Mouse (Mus musculus) stomach, embryonic 14.5 days (tissue): ENCODE results near the gene Mapkbp1. TPM values are rescaled to one million over a fixed set of nuclear protein-coding genes. Genes with fewer than 3 reads are reported as not detected.
A peak's percentile ranks its signal among the peaks of the same experiment; 100 is the strongest.

ENCODE experiments used
- ATAC-seq: fragments of 200-750 bp; cut with Nextera tagmentation; 2 replicates; pipeline ENCODE4 v1.8.0; 2017; ENCODE audit warnings: low read depth, moderate TSS enrichment; ENCODE audit not compliant: insufficient number of reproducible peaks, insufficient read depth, low FRiP score
- H3K27ac ChIP-seq: fragments of 300-500 bp; sonication (generic); 2 replicates; pipeline ENCODE4 v1.5.1; 2014; ENCODE audit warnings: mild to moderate bottlenecking, low read length, moderate library complexity, mixed read lengths
- H3K27me3 ChIP-seq: fragments of 300-500 bp; sonication (generic); 2 replicates; pipeline ENCODE4 v1.6.1; 2014; ENCODE audit warnings: low read length, control low read depth, mixed read lengths; ENCODE audit not compliant: control insufficient read depth, insufficient read depth
- H3K36me3 ChIP-seq: fragments of 300-500 bp; sonication (generic); 2 replicates; pipeline ENCODE4 v1.6.1; 2014; ENCODE audit warnings: mild to moderate bottlenecking, control low read depth, low read length, moderate library complexity, mixed read lengths; ENCODE audit not compliant: control insufficient read depth, insufficient read depth
- H3K4me1 ChIP-seq: fragments of 300-500 bp; sonication (generic); 2 replicates; pipeline ENCODE4 v1.6.1; 2014; ENCODE audit warnings: low read length, control low read depth, mixed read lengths; ENCODE audit not compliant: control insufficient read depth, insufficient read depth
- H3K4me2 ChIP-seq: fragments of 300-500 bp; sonication (generic); replicated peaks from 2 replicates; pipeline ENCODE4 v1.6.1; 2014; ENCODE audit warnings: low read depth, low read length, control low read depth
- H3K4me3 ChIP-seq: fragments of 300-500 bp; sonication (generic); 2 replicates; pipeline ENCODE4 v1.5.1; 2014; ENCODE audit warnings: low read depth, low read length, control low read depth
- H3K9ac ChIP-seq: fragments of 300-500 bp; sonication (generic); replicated peaks from 2 replicates; pipeline ENCODE4 v1.6.1; 2014; ENCODE audit warnings: low read depth, mild to moderate bottlenecking, control low read depth, low read length, moderate library complexity, mixed read lengths
- H3K9me3 ChIP-seq: fragments of 300-500 bp; sonication (generic); 2 replicates; pipeline ENCODE4 v1.6.1; 2016; ENCODE audit warnings: low read depth, low read length, control low read depth; ENCODE audit not compliant: control insufficient read depth
- WGBS: fragments of 180-500 bp; shearing (Covaris S2); extraction: QIAGEN DNeasy Blood & Tissue Kit; methylation state at CpG from one replicate; pipeline ENCODE4 v1.1.7; 2014; 5-methylcytosine and 5-hydroxymethylcytosine counted together
- polyA plus RNA-seq: library from polyadenylated mRNA; unstranded; fragments of >200 nt; fragmentation: Nextera tagmentation; extraction: Ambion mirVana; gene quantifications from 2 replicates; pipeline ENCODE4 v1.2.1, GENCODE M21; 2014

Gene Mapkbp1
- polyA plus RNA-seq, 1 experiment from 2014 or later: 4.8 TPM

DNA sequence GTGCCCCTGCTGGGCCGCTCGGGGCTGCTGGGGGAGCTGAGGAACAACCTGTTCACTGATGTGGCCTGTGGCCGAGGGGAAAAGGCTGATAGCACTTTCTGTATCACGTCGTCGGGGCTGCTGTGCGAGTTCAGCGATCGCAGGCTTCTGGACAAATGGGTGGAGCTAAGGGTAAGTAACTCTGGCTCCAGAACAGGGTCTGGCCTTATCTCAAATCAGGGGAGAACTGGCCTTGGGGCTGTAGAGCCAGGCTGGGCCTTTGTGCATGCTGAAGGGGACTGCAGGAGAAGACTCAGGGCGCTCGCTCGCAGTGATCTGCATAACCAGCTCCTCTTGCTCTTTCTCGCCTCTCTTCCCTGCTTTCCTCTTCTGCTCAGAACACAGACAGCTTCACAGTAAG lies 40.4 kb downstream of the Mapkbp1 start:
- peaks cover 27% of the 10 kb centered on the region; the same call in 1 of the 2 replicates for H3K36me3 ChIP-seq
- no peak overlapping the region for H3K4me3 ChIP-seq
- H3K9ac ChIP-seq: no peak overlapping the region
- no peaks in the 10 kb centered on the region for H3K9me3 ChIP-seq
- H3K27ac ChIP-seq: no peak overlapping the region
- no peaks in the 10 kb centered on the region for H3K27me3 ChIP-seq
- H3K4me2 ChIP-seq: no peak overlapping the region
- H3K4me1 ChIP-seq: no peaks in the 10 kb centered on the region
- no peak for ATAC-seq
- WGBS: 87% methylated on average over 13 of the region's 13 CpGs

DNA sequence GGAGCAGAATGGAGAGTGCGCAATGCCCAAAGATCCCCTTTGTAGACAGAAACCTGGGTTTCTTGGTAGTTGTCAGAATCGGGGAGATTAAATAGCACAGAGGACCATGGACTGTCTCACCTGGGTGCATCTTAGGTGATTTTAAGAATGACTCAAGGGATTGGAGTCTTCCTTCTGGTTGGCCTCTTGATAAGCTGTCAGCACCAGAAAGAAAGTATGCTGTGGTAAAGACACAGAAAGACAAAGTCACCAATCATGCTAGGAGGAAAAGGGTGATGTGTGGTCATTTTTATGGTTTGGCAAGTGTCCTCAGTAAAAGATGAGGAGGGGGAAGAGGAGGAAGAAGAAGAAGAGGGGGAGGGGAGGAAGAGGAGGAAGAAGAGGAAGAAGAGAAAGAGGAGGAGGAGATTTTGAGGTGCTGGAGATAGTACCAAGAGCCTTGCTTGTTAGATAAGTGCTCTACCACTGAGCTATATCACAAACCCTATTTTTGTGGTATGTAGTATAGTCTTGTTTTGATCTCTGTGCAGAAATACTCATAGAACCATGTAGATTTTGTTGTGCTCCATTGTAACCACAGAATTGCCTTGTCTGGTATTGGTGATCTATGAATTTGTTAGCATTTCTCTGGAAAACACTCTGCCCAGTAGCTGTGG lies 41.5 kb downstream of the Mapkbp1 start:
- Histone ChIP-seq H3K27ac (no peak overlapping the region), H3K36me3 (peaks cover 34% of the 10 kb centered on the region; the same call in 1 of the 2 replicates), H3K27me3 (no peaks in the 10 kb centered on the region), H3K9ac (no peak overlapping the region), H3K4me1 (no peaks in the 10 kb centered on the region), H3K4me3 (no peak overlapping the region), H3K4me2 (no peak overlapping the region), H3K9me3 (no peaks in the 10 kb centered on the region)
- no peak for ATAC-seq
- 99% methylated on average over 2 of the region's 2 CpGs for WGBS

DNA sequence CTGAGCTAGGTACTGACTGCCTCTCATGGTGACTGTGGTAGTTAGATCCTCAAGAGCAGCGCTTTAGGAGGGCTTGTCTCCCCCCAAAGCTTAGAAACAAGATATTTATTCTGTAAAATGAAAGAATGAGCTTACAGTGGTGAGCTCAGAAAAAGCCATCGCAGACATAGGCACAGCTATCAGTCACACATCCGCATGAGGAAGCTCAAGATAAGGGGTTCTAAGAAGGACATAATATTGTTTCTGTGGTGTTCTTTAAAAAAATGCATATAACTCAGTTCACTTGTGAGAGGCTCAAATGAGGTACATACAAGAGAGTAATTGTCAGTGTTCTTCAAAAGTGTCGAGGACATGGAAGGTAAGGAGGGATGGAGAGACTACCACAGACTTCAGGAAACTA lies 43.4 kb downstream of the Mapkbp1 start:
- H3K4me2 ChIP-seq: no peak overlapping the region
- H3K36me3 ChIP-seq: peaks cover 43% of the 10 kb centered on the region
- no peaks in the 10 kb centered on the region for H3K9me3 ChIP-seq
- 88% methylated on average over 4 of the region's 4 CpGs for WGBS
- H3K4me1 ChIP-seq: no peaks in the 10 kb centered on the region
- H3K27me3 ChIP-seq: no peaks in the 10 kb centered on the region
- no peak overlapping the region for H3K9ac ChIP-seq
- H3K4me3 ChIP-seq: no peak overlapping the region
- ATAC-seq: no peak
- H3K27ac ChIP-seq: no peak overlapping the region

DNA sequence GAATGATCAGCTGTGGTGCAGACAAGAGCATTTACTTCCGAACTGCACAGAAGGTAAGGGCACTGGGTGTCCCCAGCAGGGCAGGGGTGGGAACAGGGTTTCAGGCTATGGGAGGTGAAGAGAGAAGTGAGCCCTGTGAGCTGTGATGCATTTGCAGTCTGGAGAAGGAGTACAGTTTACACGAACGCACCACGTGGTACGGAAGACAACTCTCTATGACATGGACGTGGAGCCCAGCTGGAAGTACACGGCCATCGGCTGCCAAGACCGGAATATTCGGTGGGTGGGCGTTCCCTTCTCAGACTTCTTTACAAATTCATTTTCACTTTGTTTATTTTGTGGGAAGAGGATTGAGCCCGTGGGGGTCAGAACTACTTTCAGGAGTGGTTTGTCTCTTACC lies 45.1 kb downstream of the Mapkbp1 start:
- Histone ChIP-seq H3K9ac (no peak overlapping the region), H3K27me3 (no peaks in the 10 kb centered on the region), H3K4me2 (no peak overlapping the region), H3K9me3 (no peaks in the 10 kb centered on the region), H3K4me1 (no peaks in the 10 kb centered on the region), H3K4me3 (no peak overlapping the region), H3K36me3 (peaks cover 46% of the 10 kb centered on the region), H3K27ac (peak overlapping the region; percentile 10; the same call in 1 of the 2 replicates)
- no peak for ATAC-seq
- 62% methylated on average over 12 of the region's 12 CpGs for WGBS

DNA sequence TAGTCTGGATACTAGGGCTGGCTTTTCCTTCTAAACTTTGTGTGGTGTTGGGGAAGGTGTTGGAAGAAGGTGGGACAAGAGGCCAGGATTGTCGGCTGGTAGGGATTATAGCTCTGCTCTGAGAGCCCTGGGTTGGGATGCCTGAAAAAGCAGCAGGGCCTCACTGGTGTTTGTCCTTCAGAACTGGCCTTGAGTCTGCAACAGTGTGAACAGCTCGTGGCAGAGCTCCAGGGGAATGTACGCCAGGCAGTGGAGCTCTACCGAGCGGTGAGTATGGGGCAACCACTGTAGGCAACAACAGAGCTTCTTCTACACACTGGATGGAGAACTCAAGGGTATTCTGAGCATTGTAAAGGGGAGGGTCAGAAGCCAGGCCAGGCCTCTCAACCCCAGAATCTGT lies 51.8 kb downstream of the Mapkbp1 start:
- no peak for ATAC-seq
- Histone ChIP-seq H3K27ac (no peak overlapping the region), H3K9me3 (no peaks in the 10 kb centered on the region), H3K4me1 (peaks cover 11% of the 10 kb centered on the region), H3K36me3 (peaks cover 24% of the 10 kb centered on the region), H3K9ac (no peak overlapping the region), H3K4me2 (no peak overlapping the region), H3K27me3 (no peaks in the 10 kb centered on the region), H3K4me3 (no peak overlapping the region)
- WGBS: 90% methylated on average over 5 of the region's 5 CpGs

DNA sequence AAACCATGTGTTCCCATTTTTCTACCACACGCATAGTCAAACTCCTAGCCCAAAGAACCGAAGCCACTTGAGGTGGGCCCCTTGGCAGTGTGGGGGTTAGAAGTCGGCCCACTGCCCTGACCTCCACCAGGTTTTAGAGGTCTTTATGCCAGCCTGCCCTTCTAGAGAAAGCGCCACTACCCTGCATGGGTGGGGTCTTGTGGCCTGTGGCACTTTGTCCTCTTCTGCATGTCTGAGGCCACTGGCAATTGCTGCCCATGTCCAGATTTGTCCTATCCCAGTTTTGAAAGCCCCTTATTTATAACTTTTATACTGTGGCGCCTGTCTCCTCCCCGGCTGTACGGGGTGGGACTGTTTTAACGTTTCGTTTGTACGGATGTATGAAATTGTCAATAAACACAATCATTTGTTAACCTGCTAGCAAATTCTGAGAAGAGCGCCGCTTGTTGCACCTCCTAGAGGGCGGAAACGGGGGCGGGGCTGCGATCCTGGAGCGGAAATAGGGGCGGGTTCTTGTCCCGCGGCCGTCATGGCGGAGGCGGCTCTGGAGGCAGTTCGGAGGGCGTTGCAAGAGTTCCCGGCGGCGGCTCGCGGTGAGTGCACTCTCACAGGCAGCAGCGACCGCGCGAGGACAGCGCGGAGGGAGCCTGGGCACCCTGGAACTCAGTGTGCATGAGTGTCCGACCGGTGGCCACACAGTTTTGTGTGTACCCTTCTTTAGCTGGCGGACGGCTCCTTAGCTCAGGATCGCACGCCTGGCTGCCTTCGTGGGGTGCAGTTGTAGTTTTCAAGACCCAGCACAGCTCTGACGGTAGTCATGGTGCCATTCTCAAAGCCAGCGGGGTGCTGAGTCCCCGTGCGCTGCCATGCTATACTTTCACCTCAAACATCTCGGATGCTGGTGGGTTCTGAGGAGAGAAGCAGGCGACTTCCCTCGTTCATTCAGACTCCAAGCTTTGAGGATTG lies 54.8 kb downstream of the Mapkbp1 start, which contains the start of the genes Jmjd7 and Gm28042:
Jmjd7 (plus strand) TSS at position 500 of the 966 bp plus-strand sequence.
Gm28042 (plus strand) TSS at position 510 of the 966 bp plus-strand sequence.
- WGBS: 5% methylated on average over 49 of the region's 50 CpGs
- no peaks in the 10 kb centered on the region for H3K27me3 ChIP-seq
- H3K9ac ChIP-seq: peak within 1 kb of the TSS; percentile 81
- peak within 1 kb of the TSS; percentile 78 for H3K4me3 ChIP-seq
- peak within 1 kb of the TSS; percentile 79 for H3K4me2 ChIP-seq
- peak; percentile 86 for ATAC-seq
- peaks cover 11% of the 10 kb centered on the region for H3K4me1 ChIP-seq
- no peaks in the 10 kb centered on the region for H3K9me3 ChIP-seq
- H3K27ac ChIP-seq: peak within 1 kb of the TSS; percentile 91
- peaks cover 22% of the 10 kb centered on the region for H3K36me3 ChIP-seq

DNA sequence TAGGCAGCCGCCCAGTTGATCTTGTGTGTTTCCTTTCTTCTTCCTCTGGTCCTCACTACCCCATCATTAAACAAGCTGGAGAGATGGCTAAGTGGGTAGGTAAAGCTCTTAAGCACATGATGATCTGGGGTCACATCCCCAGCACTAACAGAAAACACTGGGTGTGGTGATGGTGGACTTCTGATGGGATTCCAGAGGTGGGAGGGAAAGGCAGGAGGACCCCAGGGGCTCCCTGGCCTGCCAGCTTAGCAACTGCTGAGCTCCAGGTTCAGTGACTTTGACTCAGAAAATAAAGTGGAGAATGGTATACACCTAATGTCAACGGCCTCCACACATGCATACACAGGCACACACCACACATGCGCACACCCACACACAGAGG lies 55.4 kb downstream of the Mapkbp1 start:
- ATAC-seq: no peak
- no peaks in the 10 kb centered on the region for H3K9me3 ChIP-seq
- H3K36me3 ChIP-seq: peaks cover 19% of the 10 kb centered on the region
- H3K4me2 ChIP-seq: peak overlapping the region; percentile 79
- WGBS: 39% methylated on average over 3 of the region's 3 CpGs
- H3K27me3 ChIP-seq: no peaks in the 10 kb centered on the region
- H3K27ac ChIP-seq: peak overlapping the region; percentile 91
- peak overlapping the region; percentile 81 for H3K9ac ChIP-seq
- peak overlapping the region; percentile 78 for H3K4me3 ChIP-seq
- H3K4me1 ChIP-seq: peaks cover 11% of the 10 kb centered on the region

DNA sequence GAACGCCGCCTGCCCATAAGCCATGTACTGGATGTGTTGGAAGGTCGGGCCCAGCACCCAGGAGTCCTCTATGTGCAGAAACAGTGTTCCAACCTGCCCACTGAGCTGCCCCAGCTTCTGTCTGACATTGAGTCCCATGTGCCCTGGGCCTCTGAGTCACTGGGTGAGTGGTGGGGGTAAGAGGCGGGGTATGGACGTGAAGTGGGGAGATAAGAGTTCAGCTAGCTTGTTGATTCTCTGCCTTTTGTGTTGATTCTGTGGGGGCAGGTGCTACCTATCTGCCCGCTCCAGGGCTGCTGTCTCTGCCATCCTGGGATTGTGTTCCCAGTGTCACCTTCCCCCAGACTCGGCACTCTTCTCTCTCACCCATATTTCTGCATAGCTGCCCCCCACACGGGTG lies 57.9 kb downstream of the Mapkbp1 start:
- Histone ChIP-seq H3K27me3 (no peaks in the 10 kb centered on the region), H3K36me3 (peaks cover 22% of the 10 kb centered on the region), H3K9me3 (no peaks in the 10 kb centered on the region), H3K4me1 (peaks cover 11% of the 10 kb centered on the region), H3K9ac (no peak overlapping the region), H3K4me2 (no peak overlapping the region), H3K4me3 (no peak overlapping the region), H3K27ac (no peak overlapping the region)
- no peak for ATAC-seq
- WGBS: 84% methylated on average over 8 of the region's 8 CpGs
